Mouse (Mus musculus) Muller cell, postnatal 12 days (primary cell): ENCODE measurements around the gene Shoc2.
"Not testable (repeated sequence)": the region's sequence is repeated elsewhere in the genome, so short reads cannot be mapped to it uniquely, and the experiment has no call there.

ENCODE experiments used
- DNase-seq: peaks from one replicate; pipeline ENCODE4 v3.0.0-alpha.2; 2015; ENCODE audit errors: inconsistent ontology term

Shoc2 gene

DNA sequence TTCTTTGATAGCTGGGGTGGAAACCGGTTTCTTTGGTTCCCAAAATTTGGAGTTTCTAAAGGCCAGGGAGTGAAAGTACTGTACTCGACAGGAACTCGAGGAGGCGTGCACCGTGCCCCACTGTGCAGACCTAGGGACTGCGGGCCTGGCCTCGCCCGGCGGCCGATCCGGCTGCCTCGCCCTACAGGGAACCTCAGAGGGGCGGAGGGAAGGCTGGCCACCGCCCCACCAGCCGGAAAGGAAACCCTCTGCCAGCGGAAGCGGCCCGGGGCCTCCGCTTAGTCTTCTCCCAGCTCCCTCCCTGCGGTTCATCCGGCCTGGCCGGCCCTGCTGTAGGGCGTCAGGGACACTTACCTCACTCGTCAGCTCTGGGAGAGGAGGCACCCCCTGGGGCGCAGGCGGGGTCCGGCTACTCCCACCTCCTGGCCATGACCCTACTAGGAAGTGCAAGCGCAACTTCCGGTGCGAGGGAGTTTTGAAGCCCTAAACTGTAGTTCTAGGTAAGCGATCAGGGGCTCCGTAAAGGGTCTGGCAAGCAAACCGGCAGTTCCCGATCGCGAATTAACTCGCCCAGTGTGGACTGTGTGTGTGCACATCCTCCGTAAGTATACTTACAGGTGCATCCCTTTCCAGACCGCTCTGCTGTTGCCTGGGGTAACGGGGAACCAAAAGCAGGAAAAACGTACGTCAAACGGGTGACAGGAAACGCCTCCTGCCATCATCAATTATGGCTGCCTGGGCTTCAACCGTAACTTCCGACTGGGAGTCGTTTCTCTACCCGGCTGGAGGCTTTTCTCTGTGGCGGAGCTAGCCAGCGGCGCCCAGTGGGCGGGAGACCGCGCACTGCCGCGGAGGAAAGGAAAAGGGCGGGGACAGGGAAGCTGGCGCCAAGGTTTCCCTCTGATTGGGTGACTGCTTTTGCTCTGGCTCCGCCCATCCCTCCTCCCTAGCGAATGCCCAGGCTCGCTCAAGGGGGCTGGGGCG is at the start of gene Shoc2, which contains the start of gene Bbip1:
Shoc2 (plus strand) TSS at position 505 of the 984 bp plus-strand sequence.
Bbip1 (minus strand) TSS at position 826 of the 984 bp plus-strand sequence.
- peak; percentile 100 for DNase-seq

DNA sequence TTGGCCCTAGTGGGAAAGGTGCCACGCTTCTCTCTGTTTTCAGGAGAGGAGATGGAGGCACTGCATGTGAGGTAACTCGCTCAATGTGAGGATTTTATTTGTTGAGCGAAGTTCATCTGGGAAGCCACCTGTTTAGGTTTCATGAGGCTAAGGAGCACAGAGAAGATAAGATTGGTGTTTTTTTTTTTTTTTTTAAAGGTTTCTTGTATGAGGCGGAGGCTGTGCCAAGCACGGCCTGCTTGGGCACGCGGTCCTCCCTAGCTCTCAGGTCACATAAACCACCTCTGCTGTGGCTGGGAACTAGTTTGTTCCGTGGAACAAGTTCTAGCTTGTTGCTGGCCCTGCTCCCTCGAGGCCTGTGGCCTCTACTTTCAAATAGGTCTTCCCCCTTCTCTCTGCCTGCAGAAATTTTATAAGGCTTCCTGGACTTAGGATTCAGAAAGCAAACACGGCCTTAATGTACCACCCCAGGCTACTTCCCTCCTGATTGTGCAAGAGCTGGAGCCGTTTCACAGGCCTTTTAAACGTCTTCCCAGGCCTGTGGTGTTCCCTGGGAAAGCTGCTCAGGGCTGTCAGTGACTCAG is 49.5 kb upstream of the Shoc2 start:
- DNase-seq = no peak

DNA sequence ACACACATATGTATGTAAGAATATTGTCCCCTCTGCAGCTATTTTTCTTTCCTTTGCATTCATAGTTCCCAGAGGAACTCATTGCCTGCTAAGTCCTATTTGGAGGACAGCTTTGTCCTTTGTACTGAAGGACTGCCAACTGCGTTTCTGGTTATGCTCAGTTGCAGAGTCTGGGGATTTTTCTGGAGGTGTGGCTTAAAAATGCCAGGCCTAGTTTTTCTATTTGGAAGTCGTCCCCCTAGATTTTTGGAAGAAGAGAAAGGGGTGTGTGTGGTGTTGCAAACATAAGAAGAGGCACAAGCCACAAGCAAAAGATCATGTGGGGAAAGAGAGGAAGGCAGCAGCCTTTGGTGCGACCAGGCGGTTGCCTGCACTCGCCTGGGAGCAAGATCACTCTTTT is 46.1 kb upstream of the Shoc2 start:
- DNase-seq = no peak

DNA sequence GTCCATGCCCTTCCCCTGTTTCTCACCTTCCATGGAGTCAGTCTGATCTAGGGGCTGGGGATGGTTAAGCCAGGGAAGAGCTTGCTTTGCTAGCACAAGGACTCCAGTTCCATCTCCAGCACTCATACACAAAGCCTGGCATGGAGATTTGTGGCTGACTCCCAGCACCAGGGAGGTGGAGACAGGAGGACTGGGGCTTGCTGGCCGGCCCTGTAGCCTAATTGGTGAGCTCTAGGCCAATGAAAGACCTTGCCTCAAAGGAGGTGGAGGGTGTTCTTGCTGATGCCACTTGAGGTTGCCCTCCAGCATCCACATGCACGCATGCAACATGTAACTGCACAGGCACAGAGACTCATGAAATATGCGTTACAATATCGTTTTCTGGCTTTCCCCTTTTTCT is 45.6 kb upstream of the Shoc2 start:
- DNase-seq = no peak

DNA sequence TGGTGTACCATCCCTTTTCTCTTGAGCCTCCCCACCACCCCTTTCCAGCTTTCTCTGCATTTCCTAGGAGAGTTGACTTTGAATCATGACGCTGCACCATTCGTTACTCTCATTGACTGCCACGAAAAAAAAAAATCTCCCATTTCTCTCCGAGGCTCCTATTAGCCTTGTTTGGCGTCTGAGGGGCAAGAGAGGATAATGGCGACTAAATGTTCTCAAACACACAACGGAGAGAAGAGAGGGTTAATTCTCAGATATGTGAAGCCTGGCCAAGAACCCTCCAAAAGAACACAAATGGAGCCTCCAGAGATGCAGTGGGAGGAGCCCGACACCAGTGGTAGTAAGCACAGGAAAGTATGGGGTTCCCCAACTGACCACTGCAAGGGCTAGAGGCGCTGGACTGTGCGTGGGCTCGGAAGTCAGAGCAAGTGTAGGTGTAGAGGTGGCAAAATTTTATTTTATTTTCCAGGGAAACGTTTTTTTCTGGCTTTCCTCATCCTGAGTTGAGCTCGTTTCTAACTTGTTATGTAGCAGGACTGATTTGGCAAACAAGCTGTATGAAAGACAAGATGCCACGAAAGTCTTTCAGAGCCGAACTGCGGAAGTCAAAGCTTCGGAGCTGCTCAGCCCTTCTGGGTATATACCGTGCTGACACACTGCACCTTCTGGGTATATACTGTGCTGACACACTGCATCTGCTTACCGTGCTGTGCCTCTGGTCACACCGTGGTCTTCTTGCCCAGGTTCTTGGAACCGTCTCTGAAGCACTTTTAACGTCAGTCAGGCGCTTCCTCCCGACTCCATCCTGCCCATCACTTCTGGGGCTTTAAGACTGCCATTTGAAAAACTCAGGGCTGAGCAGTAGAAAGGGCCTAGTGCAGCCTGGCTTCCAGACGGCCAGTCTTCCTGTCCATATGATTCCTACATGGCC is 44.9 kb upstream of the Shoc2 start:
- no peak for DNase-seq

DNA sequence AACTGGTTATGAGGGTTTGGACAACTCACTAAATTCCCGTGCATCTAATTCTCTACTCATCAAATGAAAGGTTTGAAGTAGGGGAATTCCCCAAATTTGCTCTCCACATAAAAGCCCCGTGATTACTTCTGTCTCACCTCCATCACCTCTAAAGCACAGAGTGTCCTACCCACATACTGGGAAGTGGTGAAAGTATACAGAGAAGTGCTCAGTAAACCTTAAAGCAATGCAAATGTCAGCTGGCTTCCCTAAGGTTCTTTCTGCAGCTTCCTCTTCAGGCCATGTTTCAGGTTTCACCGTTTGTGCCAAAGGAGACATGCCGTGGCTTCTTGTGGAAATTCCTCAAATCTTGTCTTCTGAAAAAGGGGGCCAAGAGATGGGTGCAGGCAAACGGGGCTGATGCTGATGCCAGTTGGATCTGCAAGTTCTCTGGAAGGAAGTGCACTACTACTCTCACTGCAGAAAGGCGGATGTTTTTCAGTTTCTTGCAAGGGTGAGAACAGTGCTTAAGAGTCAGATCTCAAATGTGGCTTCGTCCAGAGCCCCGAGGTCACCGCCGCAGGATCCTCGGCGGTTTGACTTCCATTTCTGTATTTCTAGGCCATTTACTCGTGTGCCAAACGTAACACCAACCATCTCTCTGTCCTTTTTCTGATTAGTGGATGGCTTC is 44.0 kb upstream of the Shoc2 start:
- DNase-seq = no peak

DNA sequence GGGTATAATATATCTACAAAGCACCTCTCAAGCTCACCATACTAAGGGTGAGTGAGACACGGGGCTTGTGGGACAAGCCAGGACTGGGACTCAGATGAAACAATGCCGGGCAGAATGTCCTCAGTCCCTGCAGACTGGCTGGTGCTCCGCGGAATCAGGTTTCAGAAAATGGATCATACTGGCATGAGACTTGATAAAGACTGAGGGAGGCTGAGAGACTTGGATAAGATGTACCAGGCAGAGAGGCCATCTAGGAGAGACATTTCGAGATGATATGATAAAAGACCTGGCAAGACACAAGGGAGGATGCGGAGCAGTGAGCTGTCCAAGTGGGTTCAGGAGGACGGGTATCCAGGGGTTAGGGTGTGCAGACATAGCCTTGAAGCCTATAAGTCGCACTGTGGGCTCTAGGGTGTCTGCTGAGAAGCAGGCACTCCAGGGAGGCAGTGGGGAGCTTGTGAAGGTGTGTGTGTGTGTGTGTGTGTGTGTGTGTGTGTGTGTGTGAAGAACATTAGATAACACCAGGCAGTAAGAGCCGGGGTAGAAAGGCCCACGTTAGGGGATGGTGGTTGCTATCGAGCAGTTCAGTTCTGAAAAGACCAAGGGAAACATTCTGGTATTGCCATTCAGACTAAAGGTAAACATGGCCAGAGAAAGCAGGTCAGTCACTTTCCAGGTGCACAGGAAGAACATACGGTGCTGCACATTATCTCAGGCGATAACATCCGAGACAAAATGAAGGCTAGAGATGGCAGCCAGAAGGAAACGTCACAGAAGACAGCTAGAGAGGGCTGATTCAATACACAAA is 42.0 kb upstream of the Shoc2 start:
- DNase-seq = no peak

DNA sequence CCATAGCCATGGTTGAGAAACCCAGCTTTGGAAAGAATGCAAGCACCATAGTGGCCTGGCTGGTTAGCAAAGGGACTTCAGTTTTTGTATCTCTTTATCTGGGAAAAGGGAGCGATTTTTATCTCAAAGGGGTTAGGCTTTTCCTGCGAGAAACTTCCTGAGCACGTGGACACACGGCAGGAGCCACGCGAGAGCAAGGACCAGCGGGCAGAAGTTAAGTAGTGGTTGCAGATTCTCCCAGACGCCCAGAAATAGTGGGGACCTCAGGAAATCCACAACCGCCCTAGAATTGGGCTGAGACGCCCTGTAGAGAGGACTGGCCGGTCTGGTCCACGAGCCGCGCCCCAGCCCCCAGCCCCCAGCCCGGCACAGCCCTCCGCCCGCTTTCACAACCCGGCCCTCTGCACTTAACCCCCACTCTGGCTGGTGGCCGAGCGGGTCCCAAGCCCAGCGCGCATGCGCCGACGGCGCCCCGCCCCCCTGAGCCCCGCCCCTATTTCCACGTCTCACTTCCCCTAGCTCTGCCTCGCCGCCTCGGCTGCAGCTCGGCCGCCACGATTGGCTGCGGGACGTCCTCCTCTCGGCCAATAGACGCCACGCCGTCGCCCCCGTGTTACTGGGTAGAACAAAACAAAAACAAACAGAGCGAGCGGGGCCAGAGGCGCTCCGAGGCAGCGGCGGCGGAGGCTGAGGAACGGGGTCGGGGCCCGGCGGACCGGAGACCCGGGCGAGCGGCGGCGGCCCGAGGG is 41.2 kb upstream of the Shoc2 start:
- DNase-seq = peak; percentile 98

DNA sequence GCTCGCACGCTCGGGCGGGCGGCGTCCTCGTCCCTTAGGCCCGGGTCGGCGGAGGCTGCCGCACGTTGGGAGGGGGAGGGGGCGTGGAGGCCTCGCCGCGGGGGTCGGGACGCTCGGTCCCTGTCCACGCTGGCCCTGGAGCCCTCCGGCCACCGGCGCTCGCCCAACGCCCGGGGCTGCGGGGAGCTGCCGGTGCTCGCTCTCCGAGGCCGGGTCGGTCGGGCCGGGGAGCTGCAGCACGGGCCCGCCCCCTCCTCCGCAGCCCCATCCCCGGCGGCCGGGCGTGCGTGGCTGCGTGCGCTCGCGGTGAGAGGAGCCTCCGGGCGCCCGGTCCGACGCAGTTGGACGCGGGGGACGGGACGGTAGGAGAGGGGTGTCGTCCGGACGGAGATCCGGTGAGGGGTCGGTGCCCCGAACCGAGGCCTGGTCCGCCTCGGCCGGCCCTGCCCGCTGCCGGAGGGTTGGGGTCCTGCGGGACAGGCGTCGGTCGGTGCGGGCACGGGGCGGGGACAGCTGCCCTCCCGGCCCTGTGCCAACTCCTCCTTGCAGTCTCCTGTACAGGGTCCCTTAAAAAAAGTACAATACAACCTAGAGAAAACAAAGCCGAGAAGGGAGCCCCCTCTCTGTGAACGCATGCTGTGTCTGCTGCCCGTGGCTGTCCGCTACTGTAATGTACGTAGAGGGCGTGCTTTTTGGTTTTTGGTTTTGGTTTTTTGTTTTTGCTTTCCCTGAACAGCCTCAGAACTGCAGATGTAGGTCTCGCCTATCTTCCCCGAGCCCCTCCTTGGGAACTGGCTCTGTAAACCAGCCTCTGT is 40.4 kb upstream of the Shoc2 start:
- DNase-seq = peak; percentile 61

DNA sequence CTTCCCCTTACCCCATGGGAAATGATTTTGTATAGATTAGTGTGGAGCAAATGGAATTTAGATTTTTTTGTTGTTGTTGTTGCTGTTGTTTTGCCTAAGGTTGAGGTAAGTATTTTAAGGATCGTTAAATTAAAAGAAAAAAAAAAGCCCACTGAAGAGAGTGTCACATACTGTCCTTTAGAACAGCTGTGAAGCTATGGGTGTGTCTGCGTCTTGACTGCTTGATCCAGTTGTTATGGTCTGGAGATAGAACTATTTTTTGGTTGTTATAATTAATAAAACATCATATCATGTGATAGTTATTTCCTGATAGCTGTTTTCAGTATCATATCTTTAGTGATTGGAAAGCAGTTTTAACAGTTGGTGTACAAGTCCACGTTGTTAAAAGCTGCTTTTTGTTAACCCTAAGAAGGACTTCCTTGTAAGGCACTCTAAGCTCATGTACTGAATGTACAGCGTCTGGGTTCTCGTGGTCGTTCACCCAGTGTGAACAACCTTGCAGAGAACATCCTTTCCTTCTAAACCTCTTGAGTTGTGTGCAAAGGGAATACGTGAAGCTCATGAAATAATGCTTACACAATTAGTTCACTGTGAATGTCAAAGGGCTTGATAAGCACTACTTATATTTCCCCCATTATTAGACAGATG is 39.1 kb upstream of the Shoc2 start:
- DNase-seq = no peak

DNA sequence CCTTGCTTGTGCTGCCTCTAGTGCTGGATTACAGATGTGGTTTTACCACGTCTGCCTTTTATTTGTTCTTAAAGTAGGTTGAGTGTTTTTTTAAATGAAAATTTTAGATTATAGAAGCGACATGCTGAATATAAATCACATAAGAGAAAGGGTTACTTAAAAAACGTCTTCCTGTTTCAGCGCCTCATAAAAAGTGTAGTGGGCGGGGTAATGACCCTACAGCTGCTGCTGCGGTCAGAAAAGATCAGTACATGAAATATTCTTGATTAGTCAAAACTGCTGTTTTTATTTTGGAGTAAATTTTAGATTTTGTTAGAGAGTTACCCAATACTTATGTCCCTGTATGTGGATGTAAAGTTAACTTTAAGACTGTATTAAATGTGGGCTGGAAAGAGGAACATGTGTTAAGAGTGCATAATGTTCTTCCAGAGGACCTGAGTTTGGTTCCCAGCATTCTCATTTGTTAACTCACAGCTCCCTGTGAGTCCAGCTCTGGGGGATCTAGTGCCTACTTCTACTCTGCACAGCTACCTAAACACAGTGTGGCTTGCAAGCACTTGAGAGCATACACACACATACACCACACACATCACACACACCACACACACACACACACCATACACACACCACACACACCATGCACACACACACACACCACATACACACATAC is 37.9 kb upstream of the Shoc2 start:
- no peak for DNase-seq

DNA sequence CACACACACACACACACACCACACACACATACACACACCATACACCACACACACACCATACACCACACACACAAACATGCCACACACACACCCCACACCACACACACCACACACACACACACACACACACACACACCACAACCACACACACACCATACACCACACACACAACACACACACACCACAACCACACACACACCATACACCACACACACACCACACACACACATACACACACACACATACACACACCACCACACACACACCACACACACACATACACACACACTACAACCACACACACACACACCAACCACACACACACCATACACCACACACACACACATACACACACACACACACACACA is 37.4 kb upstream of the Shoc2 start:
- DNase-seq = not testable (repeated sequence)

DNA sequence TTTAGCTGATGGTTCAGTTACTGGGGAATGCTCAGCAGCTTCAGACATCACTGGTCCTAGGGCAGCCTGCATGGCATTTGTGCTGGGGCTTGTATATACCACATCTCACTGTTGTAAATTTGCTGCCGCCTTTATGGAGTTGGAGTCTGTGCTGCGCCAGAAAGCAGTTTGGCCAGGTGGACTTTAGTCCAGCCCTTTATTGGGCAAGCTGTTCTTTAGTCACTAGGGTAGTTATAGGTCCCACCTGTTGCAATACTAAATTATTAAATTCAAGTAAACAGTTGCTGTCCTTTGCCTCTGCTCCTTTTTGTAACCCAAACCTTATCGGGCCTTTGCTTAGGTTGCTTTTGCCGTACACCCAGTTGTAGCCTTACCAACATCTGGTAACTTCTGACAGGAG is 29.2 kb upstream of the Shoc2 start:
- no peak for DNase-seq

DNA sequence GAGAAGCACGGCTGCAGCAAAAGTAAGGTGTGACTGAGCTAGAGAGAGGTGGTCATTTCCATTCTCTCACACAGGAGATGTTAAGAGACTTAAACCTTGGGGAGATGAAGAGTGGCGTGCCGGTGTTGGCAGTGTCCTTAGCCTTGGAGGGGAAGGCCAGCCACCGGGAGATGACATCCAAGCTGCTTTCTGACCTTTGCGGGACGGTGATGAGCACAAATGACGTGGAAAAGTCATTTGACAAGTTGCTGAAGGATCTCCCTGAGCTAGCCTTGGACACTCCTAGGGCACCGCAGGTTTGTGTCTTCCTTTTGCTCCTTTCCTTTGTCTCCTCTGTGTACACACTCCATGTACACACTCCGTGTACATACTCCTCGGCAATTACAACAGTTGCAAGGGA is 24.6 kb upstream of the Shoc2 start:
- no peak for DNase-seq

DNA sequence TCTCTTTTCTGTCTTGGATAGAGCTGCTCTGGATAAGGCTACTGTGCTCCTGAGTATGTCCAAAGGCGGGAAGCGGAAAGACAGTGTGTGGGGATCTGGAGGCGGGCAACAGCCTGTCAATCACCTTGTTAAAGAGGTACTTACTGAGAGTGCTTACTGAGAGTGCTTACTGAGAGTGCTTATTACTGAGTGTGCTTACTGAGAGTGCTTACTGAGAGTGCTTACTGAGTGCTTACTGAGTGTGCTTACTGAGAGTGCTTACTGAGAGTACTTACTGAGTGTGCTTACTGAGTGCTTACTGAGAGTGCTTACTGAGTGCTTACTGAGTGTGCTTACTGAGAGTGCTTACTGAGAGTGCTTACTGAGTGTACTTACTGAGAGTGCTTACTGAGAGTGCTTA is 22.1 kb upstream of the Shoc2 start:
- DNase-seq = not testable (repeated sequence)

DNA sequence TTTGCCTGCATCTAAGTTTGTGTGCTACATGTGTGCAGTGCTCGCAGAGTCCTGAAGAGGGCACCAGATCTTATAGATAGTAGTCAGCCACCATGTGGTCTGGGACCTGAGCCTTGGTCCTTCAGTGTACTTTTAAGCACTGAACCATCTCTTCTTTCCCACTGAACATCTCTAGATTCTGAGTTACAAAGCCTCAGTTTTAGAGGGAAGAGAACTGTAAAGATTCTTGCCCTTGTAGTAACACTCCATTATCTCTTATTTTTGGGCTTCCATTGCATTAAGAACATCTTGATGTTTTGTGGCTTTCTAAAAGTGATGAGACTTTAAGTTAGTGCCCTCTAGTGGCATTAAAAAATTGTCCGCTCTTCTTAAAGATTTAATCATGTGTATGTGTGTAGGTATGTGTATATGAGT is 18.8 kb upstream of the Shoc2 start:
- DNase-seq = peak; percentile 37

DNA sequence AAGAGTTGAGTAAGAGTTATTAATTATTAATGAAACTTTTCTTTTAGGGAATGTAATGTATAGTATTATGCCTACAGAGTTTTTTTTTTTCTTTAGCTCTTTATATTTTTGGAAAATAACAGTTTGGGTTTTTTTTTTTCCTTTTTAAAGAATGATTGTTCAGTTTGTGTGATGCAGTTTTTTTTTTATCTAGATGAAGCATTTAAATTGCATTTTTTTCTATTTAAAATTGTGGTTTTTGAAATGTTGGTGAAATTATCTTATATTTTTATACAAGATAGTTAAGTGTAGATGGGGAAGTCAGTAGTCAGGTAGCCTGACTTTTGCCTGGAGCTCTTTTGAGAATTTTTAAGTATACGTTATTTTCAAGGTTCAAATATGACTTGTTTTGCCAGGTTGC is 17.4 kb upstream of the Shoc2 start:
- no peak for DNase-seq

DNA sequence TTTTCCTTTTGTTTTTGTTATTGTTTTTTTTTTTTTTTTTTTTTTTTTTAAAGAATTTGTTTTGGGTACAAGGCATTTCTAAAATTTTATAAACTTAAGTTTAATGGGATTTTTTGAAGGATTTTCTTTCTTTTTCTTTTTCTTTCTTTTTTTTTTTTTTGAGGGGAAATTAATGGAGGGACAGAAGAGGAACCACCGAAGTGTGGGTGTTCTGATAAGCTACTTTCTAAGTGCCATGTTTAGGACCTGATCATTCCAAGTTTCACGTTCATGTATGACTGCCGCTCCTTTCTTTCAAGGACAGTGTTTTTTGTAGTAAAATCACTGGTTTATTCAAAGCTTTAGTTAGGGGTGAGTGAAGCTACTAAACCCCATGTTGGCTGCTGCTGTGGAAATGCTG is 14.9 kb upstream of the Shoc2 start:
- DNase-seq = no peak
